Mouse (Mus musculus) lung, postnatal 14 days (tissue): Measurements from ENCODE around the gene Pla2g15.
A peak's percentile ranks its signal among the peaks of the same experiment; 100 is the strongest.

Source experiments
- DNase-seq: peaks from one replicate; pipeline ENCODE4 v3.0.0; 2021

Gene Pla2g15

GRCm38 (mm10) chr8:106149801-106150652 lies at the start of gene Pla2g15:
Pla2g15 (plus strand) TSS chr8:106150399.
- peak; percentile 92 for DNase-seq

- DNase-seq, result no peak
Observed at GRCm38 (mm10) chr8:106102321-106102720, 47.9 kb upstream of the Pla2g15 start.

GRCm38 (mm10) chr8:106103888-106104287 lies 46.3 kb upstream of the Pla2g15 start:
- no peak for DNase-seq

- DNase-seq, result no peak
Observed at GRCm38 (mm10) chr8:106106193-106106592, 44.0 kb upstream of the Pla2g15 start.

GRCm38 (mm10) chr8:106108080-106108479 lies 42.1 kb upstream of the Pla2g15 start:
- no peak for DNase-seq

GRCm38 (mm10) chr8:106108729-106109128 lies 41.5 kb upstream of the Pla2g15 start:
- DNase-seq, result no peak

GRCm38 (mm10) chr8:106112041-106112440 lies 38.2 kb upstream of the Pla2g15 start:
- no peak for DNase-seq

- DNase-seq, result no peak
Observed at GRCm38 (mm10) chr8:106112514-106112913, 37.7 kb upstream of the Pla2g15 start.

GRCm38 (mm10) chr8:106115897-106116296 lies 34.3 kb upstream of the Pla2g15 start:
- peak; percentile 58 for DNase-seq

- no peak for DNase-seq
Observed at GRCm38 (mm10) chr8:106123443-106123842, 26.8 kb upstream of the Pla2g15 start.

GRCm38 (mm10) chr8:106126055-106126454 lies 24.1 kb upstream of the Pla2g15 start:
- no peak for DNase-seq

- no peak for DNase-seq
Observed at GRCm38 (mm10) chr8:106127054-106127453, 23.1 kb upstream of the Pla2g15 start.

- no peak for DNase-seq
Observed at GRCm38 (mm10) chr8:106127882-106128410, 22.3 kb upstream of the Pla2g15 start.

GRCm38 (mm10) chr8:106129232-106129930 lies 20.8 kb upstream of the Pla2g15 start:
- no peak for DNase-seq

- no peak for DNase-seq
Observed at GRCm38 (mm10) chr8:106129997-106130396, 20.2 kb upstream of the Pla2g15 start.

GRCm38 (mm10) chr8:106130505-106130904 lies 19.7 kb upstream of the Pla2g15 start:
- DNase-seq, result no peak

- DNase-seq, result no peak
Observed at GRCm38 (mm10) chr8:106131021-106131420, 19.2 kb upstream of the Pla2g15 start.

- no peak for DNase-seq
Observed at GRCm38 (mm10) chr8:106131488-106132222, 18.5 kb upstream of the Pla2g15 start.

- no peak for DNase-seq
Observed at GRCm38 (mm10) chr8:106132356-106132755, 17.8 kb upstream of the Pla2g15 start.

- DNase-seq, result no peak
Observed at GRCm38 (mm10) chr8:106133526-106133925, 16.7 kb upstream of the Pla2g15 start.

- DNase-seq, result no peak
Observed at GRCm38 (mm10) chr8:106133946-106134345, 16.3 kb upstream of the Pla2g15 start.

- DNase-seq, result peak; percentile 87
Observed at GRCm38 (mm10) chr8:106134751-106135571, 15.2 kb upstream of the Pla2g15 start.
